Mouse (Mus musculus) c-Kit-positive CD71-positive TER-119-negative erythroid progenitor cells, embryonic 14.5 days (primary cell): ENCODE data around the gene Pafah1b3.

ENCODE experiments used
- DNase-seq: peaks from one replicate; pipeline ENCODE4 v3.0.0-alpha.2; 2013; ENCODE audit warnings: low read depth

Pafah1b3 gene

DNA sequence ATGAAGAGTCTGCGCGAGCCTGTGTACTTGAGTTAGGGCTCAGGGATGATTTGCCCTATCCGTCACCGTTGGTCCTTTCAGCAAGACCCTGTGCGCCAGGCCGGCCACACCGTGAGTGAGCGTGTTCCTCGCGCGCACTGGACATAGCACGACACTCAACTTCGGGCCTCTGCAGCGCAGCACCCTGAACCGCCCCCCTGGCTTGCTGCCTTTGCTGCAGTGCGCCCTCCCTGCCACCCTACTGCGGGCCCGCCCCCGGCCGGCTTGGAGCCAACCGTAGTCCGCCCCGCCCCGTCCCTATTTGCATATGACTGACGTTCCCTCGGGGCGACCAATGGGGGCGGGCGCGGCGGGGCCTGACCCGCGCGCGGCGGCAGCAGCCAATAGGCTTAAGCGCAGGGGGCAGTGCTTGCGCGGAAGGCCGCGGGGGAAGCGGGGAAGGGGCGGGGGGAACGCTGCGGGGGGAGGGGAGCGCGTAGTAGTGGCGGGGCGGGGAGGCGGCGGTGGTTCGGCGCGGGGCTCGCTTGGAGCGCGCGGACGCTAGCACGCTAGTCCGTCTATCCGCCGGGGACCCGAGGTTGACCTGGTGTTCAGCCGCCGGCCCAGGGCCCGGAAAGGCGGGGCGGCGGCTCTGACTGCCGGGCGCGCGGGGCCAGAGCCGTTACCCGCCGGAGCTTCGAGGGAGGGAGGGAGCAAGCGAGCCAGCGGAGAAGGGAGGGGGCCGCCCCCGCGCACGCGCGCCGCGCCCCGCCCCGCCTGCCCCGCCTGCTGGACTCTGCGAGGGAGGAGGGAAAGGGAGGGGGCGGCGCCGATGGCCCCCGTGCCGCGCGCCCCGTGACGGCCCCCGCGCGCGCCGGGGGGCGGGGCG lies 15.8 kb downstream of the Pafah1b3 start:
- peak; percentile 94 for DNase-seq

- no peak for DNase-seq
These were observed 16.5 kb downstream of the Pafah1b3 start for GRCm38 (mm10) chr7:25281166-25281733.

DNA sequence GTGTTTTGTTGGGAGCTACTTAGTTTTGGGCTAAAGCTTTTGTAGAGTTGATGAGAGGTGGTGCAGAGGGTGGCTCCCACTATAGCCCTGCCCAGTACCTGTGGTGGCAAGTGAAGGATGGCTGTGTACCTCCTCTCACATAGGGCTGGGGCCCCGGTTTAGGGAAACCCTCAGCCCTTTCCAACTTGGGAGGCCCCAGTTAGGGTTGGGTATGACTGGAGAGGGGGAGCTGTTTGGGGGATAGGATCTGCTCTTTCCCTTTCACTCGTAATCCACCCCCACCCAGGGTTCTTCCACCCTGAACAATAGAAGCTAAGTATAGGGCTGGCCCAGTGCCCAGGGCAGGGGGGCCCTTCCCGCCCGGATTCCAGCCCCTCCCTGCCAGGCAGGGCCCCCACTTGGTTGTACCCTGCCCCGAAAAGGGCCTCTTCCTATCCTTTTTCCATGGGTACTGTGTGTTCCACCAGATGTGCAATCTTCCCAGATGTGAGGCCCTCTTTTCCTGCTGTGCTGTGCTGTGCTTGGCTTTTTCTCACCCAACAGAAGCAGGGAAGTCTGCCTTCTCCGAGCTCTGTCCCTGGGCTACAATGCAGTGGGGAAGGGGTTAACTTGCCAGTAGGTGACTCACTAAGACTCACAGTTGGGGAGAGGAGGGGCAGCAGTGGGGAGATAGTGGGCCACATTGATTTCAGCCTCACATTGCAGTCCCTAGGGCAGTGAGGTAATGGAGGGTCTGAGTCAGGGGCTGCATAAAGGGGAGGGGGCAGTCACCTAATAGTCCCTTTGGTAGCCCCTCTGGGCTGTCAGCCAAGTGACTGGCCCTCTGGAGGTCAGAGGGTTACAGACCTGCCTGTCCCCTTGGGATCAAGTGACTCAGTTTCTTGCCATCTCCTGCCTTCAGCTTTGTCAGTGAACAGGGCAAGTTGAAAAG lies 17.7 kb downstream of the Pafah1b3 start:
- DNase-seq: no peak

- DNase-seq: no peak
These were observed 18.5 kb downstream of the Pafah1b3 start for GRCm38 (mm10) chr7:25279076-25279860.

DNA sequence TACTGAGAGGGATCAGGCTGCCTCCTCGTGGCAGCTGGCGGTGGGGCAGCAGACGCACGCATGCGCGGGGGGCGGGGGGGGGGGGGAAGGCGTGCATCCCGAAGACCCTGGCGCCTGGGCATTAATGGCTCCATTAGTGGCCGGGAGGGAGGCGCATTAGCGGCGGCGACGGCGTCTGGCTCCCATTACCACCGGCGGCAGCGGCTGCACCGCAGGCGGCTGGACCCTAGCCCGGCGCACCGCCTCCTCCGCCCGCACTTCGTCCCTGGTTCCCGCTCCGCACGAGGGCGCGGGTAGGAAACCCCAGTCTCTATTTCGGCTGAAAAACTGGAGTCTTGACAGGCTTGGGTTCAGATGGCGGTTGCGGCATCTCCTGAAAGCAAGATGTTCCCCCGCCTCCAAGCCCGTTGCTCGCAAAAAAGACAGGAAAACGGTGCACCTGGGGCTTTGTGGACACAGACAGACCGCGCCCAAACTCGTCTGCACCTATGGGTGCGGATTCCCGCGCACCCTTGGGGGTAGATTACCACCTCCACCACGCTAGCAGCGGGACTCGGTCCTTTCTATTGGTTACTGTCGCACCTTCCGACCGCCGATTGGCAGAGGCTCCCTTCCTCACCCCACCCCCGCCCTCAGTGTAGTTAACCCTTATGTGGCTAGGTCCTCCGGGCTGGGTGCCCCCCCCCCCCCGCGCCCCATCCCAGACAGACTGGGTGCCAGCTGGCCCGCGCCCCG lies 19.3 kb downstream of the Pafah1b3 start:
- DNase-seq: peak; percentile 90

DNA sequence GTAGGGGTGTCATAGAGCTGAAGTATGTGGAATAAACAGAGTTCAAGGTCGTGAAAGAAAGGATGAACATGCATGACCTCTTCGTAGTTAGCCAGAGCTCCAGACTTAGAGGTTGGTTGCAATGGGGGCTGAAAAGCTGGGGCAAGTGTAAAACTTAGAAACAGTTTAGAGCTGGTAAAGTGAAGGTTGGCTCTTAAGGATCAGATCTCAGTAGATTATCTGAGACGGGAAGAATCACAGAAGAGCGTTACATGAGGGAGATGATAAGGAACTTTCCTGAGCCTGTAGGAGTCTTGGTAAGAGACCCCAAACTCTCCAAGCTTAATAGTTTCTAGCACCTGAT lies 19.8 kb downstream of the Pafah1b3 start:
- DNase-seq: no peak

DNA sequence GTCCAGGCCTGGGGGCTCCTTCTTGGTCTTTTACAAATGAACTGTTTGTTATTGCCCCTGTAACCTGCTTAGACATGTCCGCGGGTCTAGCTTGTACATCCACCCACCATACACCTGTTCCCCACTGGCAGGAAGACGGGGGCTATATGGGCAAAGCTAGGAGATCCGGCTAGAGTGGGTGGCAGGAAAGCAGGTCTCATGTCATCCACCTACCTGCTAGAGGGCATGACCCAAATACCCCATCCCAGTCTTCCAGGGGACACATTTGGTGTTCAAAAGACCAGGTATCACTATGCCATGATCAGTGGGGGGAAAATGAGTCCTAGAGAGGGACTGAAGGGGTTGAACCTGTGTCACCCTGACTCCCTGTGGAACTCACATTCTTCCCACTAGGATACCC lies 20.4 kb downstream of the Pafah1b3 start:
- DNase-seq: no peak

- no peak for DNase-seq
These were observed 22.1 kb downstream of the Pafah1b3 start for GRCm38 (mm10) chr7:25275555-25276298.

DNA sequence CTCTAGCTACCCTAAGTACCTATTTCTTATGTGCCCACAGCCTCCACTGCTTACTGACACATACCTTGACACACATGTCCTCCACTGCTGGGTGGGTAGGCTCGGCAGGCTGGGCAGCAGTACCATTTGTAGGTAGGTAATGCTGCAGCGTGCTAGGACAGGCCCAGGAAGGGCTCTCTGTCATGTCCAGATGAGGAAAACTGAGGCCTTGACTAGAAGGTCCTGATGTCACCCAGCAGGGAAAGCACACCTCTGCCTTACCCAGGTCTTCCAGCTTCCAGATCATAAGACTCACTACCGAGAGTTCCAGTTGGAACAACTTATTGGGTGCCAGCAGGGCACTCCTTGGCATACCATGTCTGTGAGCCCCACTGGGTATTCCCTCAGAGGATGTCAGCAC lies 22.8 kb downstream of the Pafah1b3 start:
- no peak for DNase-seq

GRCm38 (mm10) chr7:25274571-25274970 lies 23.2 kb downstream of the Pafah1b3 start:
- DNase-seq: no peak

- DNase-seq: peak; percentile 72
These were observed 24.2 kb downstream of the Pafah1b3 start for GRCm38 (mm10) chr7:25273259-25274241.

GRCm38 (mm10) chr7:25272445-25273258 lies 25.1 kb downstream of the Pafah1b3 start:
- DNase-seq: no peak

DNA sequence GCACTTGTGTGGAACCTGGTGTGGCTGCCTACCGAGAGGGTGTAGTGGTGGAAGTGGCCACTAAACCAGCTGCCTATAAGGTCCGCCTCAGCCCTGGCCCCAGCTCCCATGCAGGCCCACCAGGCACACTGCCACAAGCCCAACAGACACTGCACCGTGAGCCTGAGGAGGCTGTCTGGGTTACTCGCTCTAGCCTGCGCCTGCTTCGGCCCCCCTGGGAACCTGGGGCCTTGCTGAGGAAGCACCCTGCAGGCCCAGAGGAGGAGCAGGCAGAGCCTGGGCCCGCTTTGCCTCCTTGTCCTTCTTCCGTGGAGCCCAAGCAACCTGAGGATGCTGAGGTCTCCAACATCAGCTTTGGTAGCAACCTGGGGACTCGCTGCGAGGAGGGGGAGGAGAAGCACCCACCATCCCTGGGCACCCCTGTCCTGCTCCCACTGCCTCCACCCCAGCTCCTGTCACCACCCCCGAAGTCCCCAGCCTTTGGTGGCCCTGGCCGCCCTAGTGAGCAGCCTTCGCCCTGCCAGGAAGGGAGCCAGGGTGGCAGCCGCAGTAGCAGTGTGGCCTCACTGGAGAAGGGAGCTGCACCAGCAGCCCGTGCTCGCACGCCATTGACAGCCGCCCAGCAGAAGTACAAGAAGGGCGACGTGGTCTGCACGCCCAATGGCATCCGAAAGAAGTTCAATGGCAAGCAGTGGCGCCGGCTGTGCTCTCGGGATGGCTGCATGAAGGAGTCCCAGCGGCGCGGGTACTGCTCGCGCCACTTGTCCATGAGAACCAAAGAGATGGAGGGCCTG lies 25.9 kb downstream of the Pafah1b3 start:
- no peak for DNase-seq

DNA sequence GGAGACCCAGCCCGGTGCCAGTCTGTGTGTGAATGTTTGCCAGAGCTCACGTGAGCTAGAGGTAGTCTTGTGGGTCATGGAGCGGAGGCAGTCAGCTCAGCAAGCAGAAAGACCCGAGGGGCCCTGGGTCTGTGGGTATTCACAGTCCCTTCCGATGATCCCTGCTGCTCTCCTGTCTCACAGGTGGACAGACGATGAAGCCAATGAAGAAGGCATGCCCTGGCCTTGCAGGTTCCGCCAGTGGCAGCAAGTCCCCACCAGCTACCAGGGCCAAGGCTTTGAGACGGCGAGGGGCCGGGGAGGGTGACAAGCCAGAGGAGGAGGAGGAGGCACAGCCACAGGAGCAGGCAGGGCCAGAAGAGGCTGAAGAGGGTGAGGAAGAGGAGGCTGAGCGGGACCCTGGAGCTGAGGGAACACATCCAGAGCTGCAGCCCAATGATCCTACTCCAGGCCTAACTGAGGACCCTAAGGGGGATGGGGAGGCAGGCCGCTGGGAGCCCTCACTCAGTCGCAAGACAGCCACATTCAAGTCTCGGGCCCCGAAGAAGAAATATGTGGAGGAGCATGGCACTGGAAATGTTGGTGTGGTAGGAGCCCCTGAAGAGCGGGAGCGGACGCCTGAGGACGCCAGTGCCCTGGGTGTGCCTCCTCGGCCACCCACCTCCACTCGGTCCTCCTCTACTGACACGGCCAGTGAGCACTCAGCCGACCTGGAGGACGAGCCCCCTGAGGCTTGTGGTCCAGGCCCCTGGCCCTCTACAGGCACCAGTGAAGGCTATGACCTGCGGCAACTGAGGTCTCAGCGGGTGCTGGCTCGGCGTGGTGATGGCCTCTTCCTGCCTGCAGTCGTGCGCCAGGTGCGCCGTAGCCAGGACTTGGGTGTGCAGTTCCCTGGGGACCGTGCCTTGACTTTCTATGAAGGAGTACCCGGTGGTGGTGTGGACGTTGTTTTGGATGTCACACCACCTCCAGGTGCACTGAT lies 26.8 kb downstream of the Pafah1b3 start:
- no peak for DNase-seq

DNA sequence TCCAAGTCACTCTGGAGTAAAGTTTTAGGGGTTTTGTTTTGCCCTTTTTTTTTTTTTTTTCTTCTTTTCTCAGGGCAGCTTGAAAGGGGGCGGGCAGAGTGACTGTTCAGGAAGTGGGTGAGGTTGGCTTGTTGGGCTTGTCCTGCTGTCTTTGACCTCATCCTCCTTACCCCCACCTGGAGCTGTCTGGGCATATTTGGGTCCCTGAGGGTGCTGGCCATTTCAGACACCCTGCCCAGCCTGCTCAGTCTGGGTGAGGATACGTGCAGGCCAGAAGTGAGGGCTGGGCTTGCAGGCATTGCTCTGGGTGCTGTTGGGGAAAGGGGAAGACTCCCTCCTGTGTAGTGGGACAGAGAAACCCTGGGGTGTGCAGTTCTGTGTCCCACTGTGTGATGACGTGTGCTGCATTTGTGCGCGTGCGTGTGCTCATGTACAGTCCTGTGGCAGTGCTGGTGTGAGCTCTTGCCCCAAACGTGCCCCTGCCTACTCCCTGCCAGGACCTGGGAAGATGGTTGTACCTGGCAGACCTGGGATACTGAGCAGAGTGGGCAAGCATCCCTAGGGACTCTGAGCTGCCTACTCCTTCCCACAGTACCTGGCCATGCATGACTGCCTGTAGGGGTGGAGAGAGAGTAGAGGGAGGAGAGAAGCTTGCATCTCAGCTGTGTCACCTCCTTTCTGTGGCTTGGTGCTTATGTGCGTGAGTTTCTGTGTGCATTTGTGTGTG lies 28.1 kb downstream of the Pafah1b3 start:
- no peak for DNase-seq

- DNase-seq: no peak
These were observed 28.8 kb downstream of the Pafah1b3 start for GRCm38 (mm10) chr7:25269029-25269428.
